Mouse (Mus musculus) myocyte (in vitro differentiated cells): Measurements from ENCODE around the gene Morc3.

Source experiments
- CEBPB ChIP-seq: IDR thresholded peaks from 2 replicates; pipeline ENCODE4 v1.6.1; 2011; ENCODE audit warnings: mild to moderate bottlenecking, moderate library complexity; ENCODE audit not compliant: poor library complexity, insufficient read depth, severe bottlenecking
- E2F4 ChIP-seq: IDR thresholded peaks from one replicate; pipeline ENCODE4 v1.6.1; 2011; ENCODE audit warnings: mild to moderate bottlenecking, control low read depth, moderate library complexity; ENCODE audit not compliant: insufficient read depth
- POLR2A ChIP-seq: IDR thresholded peaks from one replicate; pipeline ENCODE4 v1.6.1; 2011; ENCODE audit warnings: low read depth, mild to moderate bottlenecking, control low read depth, moderate library complexity; ENCODE audit not compliant: insufficient read length
- TCF12 ChIP-seq: IDR thresholded peaks from one replicate; pipeline ENCODE4 v1.6.1; 2011; ENCODE audit warnings: mild to moderate bottlenecking, control low read depth; ENCODE audit not compliant: poor library complexity, insufficient read depth, severe bottlenecking

DNA sequence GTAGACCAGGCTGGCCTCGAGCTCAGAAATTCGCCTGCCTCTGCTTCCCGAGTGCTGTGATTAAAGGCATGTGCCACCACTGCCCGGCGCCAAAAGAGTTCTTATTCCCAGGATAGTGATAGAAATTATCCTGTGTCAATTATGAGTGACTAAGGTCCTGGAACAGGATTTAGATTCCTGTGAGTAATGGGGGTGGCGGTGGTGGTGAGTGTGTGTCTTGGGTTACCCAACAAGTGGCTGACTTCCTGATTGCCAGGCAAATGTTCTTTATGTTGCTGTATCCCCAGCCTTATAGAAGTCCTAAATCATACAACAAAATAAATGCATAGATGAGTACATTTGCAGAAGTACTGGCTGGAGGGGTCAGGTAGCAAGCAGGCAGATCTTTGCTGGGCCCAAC is 1.6 kb downstream of the Morc3 start:
- TF ChIP-seq POLR2A (no peak), CEBPB (no peak), E2F4 (no peak), TCF12 (no peak)
